Mouse (Mus musculus) G1E (cell line): Measurements from ENCODE around the gene Msgn1. TPM values are rescaled to one million over a fixed set of nuclear protein-coding genes. Genes with fewer than 3 reads are reported as not detected.

Experiments
- ATAC-seq: 2 replicates; pipeline ENCODE4 v1.8.0; 2016; ENCODE audit warnings: mild to moderate bottlenecking; ENCODE audit not compliant: insufficient number of reproducible peaks, poor library complexity, low FRiP score, severe bottlenecking; ENCODE audit errors: extremely low read depth
- DNase-seq: peaks from one replicate; pipeline ENCODE4 v3.0.0; 2012; ENCODE audit warnings: low spot score
- H3K27me3 ChIP-seq: 2 replicates; pipeline ENCODE4 v1.6.1; 2012; ENCODE audit warnings: mild to moderate bottlenecking, low read length, inconsistent platforms; ENCODE audit not compliant: insufficient read depth
- H3K36me3 ChIP-seq: replicated peaks from 2 replicates; pipeline ENCODE3; 2012; ENCODE audit warnings: mild to moderate bottlenecking, inconsistent platforms
- H3K4me1 ChIP-seq: 2 replicates; pipeline ENCODE4 v1.6.1; 2012; ENCODE audit warnings: low read depth, low read length, inconsistent platforms, mixed read lengths; ENCODE audit not compliant: insufficient read depth
- H3K4me3 ChIP-seq: 2 replicates; pipeline ENCODE4 v1.5.1; 2012; ENCODE audit warnings: low read depth, mild to moderate bottlenecking, inconsistent platforms, low read length, moderate library complexity, mixed read lengths
- H3K9me3 ChIP-seq: replicated peaks from 2 replicates; pipeline ENCODE4 v1.6.1; 2012; ENCODE audit warnings: inconsistent platforms
- CTCF ChIP-seq: IDR thresholded peaks from 2 replicates; pipeline ENCODE4 v1.5.1; 2012; ENCODE audit warnings: low read depth, low read length, inconsistent platforms, mixed read lengths
- GATA1 ChIP-seq: IDR thresholded peaks from 2 replicates; pipeline ENCODE4 v1.6.1; 2012; ENCODE audit warnings: borderline replicate concordance, low read length, inconsistent platforms, mixed read lengths
- GATA2 ChIP-seq: IDR thresholded peaks from 2 replicates; pipeline ENCODE4 v1.6.1; 2012; ENCODE audit warnings: low read depth, low read length, inconsistent platforms, borderline replicate concordance
- POLR2AphosphoS5 ChIP-seq: IDR thresholded peaks from 2 replicates; pipeline ENCODE4 v1.6.1; 2012; ENCODE audit warnings: low read depth, low read length, inconsistent platforms; ENCODE audit not compliant: insufficient replicate concordance
- TAL1 ChIP-seq: conservative IDR thresholded peaks from 2 replicates; pipeline ENCODE4 v1.6.1; 2012; ENCODE audit warnings: low read depth, low read length, inconsistent platforms, mixed read lengths
- polyA plus RNA-seq: library from polyadenylated mRNA; stranded (reverse); fragments of >175 nt; gene quantifications from 2 replicates; pipeline ENCODE4 v1.2.3, GENCODE M21; 2012
- total RNA-seq, 2 experiments: library from RNA; stranded (forward) in 1 of 2; stranded (reverse) in 1 of 2; fragments of 200-1000 nt in 1 of 2; fragments of >200 nt in 1 of 2; fragmentation: Nextera tagmentation in 1 of 2; gene quantifications; 2 replicates each; pipeline ENCODE4 v1.2.3; 2014 to 2017

The Msgn1 gene
- total and polyA plus RNA-seq, 3 experiments: not detected

DNA sequence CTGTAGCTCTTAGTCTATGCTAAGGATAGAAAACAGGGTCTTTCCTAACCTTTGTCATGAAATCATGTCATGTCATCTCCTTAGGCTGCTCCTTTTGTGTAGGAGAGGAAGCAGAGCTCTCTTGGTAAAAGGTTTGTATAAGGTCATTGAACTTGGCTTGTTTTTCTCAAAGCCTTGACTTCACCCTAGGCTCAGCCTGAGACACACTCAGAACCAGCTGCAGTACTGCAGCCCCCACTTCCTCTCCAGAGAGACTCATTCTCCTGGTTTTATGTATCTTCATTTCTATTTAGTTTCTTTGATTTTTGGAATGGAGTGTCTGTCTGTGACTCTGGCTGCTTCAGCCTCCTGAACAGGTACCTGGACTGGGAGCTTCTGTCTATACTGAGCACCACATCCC lies 6.0 kb upstream of the Msgn1 start:
- Histone ChIP-seq H3K36me3 (no peaks in the 10 kb centered on the region), H3K4me1 (no peaks in the 10 kb centered on the region), H3K4me3 (no peak overlapping the region), H3K9me3 (no peaks in the 10 kb centered on the region), H3K27me3 (no peaks in the 10 kb centered on the region)
- no peak for DNase-seq
- TF ChIP-seq TAL1 (no peak), GATA2 (no peak), CTCF (no peak)
- ATAC-seq: no peak

DNA sequence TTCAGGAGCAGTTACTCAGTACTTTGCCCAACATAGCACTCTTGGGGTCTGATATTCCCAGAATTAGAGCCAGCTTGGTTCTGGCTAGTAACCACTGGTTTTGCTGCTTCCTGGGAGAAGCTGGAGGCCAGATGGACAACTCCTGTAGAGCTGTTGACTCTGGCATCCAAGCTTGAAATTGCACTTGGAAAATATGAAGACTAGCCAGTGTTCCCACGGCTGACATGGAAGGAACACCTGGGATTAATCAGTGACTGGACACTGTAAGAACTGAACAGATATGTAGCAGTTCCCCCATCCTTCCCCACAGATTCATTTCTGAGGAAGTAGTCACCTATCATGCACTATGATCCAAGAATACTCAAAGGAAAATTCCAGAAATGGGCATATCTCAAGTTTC lies 4.1 kb upstream of the Msgn1 start:
- Histone ChIP-seq H3K27me3 (peaks cover 7% of the 10 kb centered on the region; the same call in 1 of the 2 replicates), H3K9me3 (no peaks in the 10 kb centered on the region)

DNA sequence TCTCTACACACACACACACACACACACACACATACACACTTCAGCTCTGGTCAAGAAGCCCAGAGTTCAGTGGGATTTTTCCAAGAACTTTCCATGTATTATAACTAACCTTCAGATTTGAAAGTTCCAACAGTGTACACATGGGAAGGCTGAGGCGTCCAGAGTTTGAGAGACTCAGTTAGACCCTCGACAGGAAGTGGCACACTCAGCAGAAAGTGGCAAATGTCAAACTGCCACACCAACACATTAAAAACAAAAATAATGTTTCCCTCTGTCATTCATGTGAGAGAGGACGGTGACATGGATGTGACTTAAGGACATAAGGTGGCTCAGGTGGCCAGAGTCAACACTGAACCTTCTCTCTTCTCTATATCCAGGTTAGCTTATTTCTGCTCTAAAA lies 1.6 kb upstream of the Msgn1 start:
- TF ChIP-seq TAL1 (no peak), GATA1 (no peak), CTCF (no peak), GATA2 (no peak), POLR2AphosphoS5 (no peak)

More for the DNA sequence above, 4.1 kb upstream of the Msgn1 start:
- Histone ChIP-seq H3K4me1 (no peaks in the 10 kb centered on the region), H3K36me3 (no peaks in the 10 kb centered on the region), H3K4me3 (no peak overlapping the region)
- no peak for DNase-seq
- no peak for TF ChIP-seq POLR2AphosphoS5
- ATAC-seq: no peak

DNA sequence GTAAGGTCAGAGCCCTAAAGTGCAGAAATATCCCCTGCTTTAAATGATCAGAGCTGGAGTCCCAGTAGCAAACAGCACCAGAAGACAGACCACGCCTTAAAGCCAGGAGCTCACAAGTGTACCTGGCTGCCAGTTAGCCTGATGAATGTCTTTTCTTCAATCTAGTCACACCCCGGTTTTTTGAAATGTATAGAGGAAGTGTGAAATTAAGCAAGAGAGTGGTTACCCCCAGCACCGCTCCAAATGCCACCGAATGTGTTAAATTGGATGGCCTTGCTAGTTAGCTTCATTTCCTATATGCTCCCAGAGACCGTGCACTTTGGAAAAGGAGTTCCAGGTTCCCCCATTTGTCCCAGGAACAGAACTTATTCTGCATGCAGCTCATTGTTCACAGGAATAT lies 864 bp upstream of the Msgn1 start:
- Histone ChIP-seq H3K27me3 (peaks cover 7% of the 10 kb centered on the region; the same call in 1 of the 2 replicates), H3K4me3 (no peak overlapping the region), H3K4me1 (no peaks in the 10 kb centered on the region), H3K36me3 (no peaks in the 10 kb centered on the region), H3K9me3 (no peaks in the 10 kb centered on the region)
- ATAC-seq (no peak), DNase-seq (no peak)
- TF ChIP-seq GATA1: no peak
- no peak for TF ChIP-seq POLR2AphosphoS5
- TF ChIP-seq CTCF: no peak
- no peak for TF ChIP-seq GATA2
- TF ChIP-seq TAL1: no peak

More for the DNA sequence above, 1.6 kb upstream of the Msgn1 start:
- no peaks in the 10 kb centered on the region for H3K9me3 ChIP-seq
- H3K4me3 ChIP-seq: no peak overlapping the region
- no peaks in the 10 kb centered on the region for H3K36me3 ChIP-seq
- ATAC-seq (no peak), DNase-seq (no peak)
- no peaks in the 10 kb centered on the region for H3K4me1 ChIP-seq
- H3K27me3 ChIP-seq: peaks cover 7% of the 10 kb centered on the region; the same call in 1 of the 2 replicates

DNA sequence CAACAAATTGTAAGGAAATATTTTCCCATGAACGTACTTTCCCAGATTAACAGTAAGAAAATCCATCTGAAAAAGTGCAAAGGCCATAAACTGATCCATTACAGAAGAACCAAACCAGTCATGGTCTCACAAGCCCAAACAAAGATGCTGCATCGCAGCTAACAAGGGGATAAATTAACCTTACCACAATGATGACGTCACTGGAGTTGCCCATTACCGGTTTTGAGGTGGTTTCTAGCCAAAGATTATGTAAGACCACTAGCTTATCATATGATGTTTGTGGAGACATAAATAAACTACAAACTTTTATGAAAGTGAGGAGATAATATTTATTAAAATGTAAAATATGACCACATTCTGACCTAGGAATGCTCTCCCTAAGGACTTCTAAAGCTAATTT lies 2.5 kb downstream of the Msgn1 start:
- Histone ChIP-seq H3K9me3 (no peaks in the 10 kb centered on the region), H3K27me3 (peaks cover 7% of the 10 kb centered on the region; the same call in 1 of the 2 replicates), H3K4me3 (no peak overlapping the region), H3K36me3 (no peaks in the 10 kb centered on the region), H3K4me1 (no peaks in the 10 kb centered on the region)
- no peak for DNase-seq
- ATAC-seq: no peak
- TF ChIP-seq POLR2AphosphoS5 (no peak), GATA1 (no peak), GATA2 (no peak), CTCF (no peak)

DNA sequence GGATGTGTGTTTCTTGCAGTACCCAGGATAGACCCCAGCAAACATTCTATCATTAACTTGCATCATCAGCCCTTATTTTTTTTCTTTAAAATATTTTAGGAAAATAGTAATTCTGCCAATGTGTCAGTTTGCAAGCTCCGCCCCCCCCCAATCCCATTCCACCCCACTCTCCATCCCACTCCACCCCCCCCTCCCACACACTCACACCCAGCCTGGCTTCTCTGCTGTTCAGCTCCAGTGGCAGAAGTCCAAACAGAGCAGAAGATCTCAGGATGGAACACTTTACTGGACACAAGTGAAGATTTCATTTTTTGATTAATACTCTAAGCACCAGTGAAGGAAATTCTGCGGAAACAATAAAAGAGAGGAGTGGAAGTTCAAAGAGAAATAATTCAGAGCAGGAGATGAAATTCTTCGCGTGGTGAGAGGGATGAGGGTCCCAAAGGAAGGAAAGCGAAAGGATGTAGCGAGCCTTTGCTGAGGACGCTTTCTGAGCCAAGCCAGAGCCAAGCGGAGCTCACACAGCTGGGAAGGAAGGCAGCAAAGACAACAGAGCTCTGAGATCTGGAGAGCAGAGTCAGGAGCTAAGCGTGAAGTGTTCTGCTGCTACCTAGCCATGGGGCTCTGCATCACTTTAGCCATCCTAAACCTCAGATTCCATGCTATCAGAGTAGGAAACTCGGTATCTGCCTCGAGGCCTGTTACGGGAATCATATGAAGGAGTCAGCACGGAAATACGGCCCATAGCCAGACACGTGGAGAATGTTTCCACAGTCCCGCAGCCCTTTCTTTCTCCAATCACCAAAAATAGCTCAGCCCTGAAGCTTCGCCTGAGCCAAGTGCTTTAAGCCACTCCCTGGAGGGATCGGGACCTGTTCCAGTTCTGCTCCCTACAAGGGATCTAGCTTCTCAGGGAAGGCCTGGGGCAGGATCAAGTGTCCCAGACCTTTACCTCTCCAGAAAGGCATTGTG lies 4.8 kb downstream of the Msgn1 start:
- Histone ChIP-seq H3K36me3 (no peaks in the 10 kb centered on the region), H3K9me3 (no peaks in the 10 kb centered on the region), H3K4me1 (no peaks in the 10 kb centered on the region), H3K4me3 (no peak overlapping the region), H3K27me3 (peaks cover 7% of the 10 kb centered on the region; the same call in 1 of the 2 replicates)
- DNase-seq (no peak), ATAC-seq (no peak)
- TF ChIP-seq TAL1 (no peak), CTCF (no peak), POLR2AphosphoS5 (no peak), GATA1 (no peak), GATA2 (no peak)
